Mouse (Mus musculus) adipocyte (in vitro differentiated cells): ENCODE data around the gene Ttc23.

Experiments
- DNase-seq: peaks from one replicate; pipeline ENCODE4 v3.0.0-alpha.2; 2016; ENCODE audit warnings: low spot score

Ttc23 gene

DNA sequence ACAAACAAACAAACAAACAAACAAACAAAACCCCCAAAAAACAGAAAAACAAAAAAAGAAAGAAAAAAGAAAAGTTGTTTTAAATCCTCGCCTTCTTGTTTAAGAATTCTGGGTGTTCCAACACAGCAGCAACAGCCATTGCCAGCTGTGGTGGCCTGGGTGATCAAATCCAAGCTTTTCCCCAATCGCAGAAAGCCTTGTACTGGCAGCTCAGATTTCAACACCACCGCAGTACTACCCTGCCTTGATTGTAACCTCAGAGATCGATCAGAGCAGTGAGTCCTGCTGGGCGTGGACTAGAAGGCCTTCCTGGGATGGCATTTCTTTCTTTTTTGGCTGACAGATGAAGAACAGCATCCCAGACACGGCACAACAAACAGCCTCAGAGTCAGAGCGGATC lies 48.7 kb downstream of the Ttc23 start:
- no peak for DNase-seq

DNA sequence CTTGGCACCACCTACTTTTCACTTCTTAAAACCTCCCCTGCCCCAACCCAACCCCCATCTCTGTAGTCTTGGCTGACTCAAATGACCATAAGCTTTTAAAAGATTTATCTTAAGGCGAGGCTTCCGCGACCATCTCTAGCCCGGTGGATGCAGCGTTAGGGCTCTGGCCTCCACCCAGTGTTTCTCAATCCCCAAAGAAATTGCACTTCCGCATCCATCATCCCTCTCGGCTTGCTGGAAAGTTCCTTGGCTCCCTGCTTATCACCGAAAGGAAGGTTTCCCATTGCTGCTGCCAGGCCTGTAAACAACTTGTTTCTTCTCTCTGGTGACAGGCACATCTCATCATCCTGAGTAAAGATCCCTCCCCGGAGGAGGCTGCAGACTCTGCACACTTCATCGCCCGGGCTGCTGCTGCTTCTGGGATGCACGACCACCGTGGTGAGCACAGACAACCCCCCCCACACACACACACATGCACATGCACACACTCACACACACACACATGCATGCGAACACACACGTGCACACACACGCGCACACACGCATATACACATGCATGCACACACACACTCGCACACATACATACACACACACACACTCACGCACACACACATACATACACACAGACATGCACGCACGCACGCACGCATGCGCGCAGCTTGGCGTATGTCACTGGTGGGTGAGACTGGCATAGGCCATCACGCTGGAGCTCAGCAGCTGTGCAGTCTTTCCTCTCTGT lies 50.9 kb downstream of the Ttc23 start:
- DNase-seq: no peak

DNA sequence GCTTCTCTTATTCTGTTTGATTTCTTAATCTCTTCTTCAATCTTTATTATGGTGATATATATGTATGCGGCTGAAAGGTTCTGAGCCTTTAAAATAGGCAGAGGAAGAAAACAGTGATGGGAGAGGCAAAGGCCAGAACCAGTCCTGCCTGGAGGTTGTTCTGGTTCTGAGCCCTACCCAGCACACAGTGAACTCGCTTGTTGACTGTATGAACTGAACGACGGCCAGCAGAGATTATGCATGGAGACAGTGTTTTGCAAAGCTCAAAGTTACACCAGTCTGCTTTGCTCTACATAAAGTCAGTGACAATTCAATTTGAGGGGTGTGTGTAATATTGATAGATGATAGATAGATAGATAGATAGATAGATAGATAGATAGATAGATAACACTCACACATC lies 52.1 kb downstream of the Ttc23 start:
- no peak for DNase-seq

DNA sequence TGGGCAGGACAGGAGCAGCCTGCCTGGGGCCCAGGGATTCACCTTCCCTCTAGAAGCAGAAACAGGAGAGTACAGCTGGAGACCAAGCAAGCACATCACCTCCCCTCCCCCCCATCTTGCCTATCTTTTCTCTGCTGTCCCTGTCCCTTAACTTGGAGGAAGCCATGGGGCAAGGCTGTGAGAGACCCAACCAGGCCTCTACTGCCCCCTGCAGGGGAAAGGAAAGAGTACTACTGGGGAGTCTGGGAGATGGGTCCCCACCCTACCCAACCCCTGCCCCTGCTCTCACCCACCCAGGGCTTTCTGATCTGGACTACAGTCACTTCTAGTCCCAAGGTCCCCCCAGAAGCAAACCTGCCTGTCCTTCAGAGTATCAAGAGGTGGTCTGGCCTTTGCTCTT lies 53.6 kb downstream of the Ttc23 start:
- DNase-seq: peak; percentile 28

DNA sequence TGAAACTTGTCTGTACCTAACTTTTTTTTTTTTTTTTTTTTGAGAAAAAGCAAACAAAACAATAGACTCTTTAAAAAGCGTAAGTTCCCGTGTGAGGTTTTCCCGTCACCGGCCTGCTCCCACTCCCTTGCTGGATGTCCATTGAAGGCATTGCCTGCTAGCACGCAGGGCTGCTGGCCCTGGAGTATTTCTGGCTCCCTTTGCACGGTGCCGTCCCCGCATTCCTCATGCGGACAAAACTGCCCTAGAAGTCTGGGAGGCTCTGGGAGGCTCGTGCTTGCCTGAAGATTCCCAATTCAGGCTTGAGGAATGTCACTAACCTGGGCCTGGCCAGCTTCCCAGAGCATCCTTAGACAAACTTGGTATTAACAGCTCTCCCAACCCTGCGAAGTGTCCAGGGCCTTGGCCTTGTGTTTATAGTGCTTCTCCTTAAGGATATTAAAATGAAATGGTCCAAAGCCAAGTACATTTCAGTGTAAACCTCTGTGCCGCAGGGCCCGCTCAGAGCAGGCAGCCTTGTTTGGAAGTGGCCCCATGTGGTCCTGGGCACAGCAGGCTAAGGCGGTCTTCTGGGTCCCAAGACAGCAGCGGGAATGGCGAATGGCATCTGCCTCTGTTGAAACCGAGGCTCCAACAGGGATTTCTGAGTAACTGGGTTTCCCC lies 54.2 kb downstream of the Ttc23 start:
- no peak for DNase-seq

DNA sequence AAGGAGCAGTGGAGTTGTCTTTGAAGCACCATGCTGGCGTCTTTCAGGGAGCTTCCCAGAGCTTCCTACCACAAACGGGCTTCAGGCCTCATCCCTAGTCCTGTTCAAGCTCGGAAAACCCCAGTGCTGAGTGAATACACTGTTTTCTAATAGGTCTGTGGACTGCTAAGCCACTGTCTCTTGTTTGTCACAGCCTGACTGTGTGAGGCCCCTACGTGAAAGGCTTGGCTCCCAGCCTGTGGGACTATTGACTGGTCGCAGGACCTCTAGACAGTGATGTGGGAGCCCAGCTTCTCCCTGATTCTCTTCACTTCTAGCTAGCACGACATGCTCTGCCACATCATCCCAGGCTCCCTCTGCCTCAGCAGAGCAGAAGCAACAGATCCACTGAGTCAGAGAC lies 61.0 kb downstream of the Ttc23 start:
- no peak for DNase-seq

DNA sequence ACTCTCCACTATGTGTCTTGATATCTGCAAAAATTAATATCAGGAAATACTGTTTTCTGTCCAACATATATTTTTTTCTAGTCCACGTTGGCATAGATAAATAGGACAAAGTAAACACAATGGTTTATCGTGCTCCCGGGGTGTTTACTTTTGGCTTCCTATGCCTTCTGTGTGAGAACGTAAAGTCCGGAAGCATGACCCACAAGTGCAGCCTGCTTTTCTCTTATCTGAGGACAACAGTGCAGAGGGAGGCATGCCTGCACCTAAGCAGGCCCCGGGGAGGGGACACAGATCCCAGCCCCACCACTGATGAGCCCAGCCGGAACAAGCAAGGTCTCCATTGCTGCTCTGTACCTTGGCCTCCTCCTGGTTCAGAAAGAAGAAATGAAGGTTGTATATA lies 63.0 kb downstream of the Ttc23 start:
- DNase-seq: no peak

DNA sequence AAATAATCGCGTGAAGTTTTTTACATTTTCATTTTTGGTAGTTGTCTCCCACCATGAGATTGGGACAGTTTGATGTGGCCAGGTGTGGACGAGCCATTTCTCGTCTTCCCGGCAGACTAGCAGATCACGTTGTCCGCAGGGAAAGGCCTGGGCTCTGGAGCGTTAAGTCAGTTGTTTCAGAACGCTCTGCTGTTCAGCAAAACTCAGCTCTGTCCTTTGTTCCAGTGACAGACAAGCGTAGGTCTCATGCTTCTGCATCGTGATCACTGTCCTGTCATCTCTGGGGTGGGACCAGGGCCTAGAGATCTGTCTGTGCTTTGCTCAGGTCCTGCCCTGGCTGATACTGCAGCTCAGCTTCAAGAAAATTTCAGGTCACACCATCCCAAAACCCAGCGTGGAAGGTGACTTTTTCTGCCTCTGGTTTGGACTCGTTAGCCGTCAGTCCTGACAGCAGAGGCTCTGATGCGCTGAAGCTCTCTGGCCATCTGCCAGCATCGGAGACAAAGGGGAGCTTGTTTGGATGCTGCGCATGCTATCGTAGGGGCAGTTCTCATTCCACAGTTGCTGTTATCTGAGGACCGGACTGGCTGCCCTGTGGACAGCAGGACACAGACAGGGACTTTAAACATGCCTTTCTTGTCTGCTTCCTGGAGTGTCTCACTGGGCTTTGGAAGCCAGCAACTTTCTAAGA lies 66.8 kb downstream of the Ttc23 start:
- no peak for DNase-seq

DNA sequence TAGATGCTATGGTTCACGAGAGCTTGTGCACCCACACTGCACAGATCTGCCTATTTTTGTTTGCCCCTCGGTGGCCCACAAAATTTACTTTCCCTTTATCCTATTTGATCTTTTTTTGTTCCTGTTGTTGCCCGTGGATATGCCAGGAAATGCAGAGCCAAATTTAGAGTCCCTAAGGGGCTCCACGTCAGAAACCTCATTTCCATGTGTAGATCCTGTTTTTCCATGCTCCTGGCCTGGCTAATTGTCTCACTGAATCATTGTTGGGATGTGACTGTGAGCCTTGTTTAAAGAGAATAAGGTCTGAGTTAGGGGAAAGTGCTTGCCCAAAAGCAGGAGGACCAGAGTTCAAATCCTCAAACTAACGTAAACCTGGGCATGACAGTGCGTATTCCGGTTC lies 68.0 kb downstream of the Ttc23 start:
- no peak for DNase-seq

DNA sequence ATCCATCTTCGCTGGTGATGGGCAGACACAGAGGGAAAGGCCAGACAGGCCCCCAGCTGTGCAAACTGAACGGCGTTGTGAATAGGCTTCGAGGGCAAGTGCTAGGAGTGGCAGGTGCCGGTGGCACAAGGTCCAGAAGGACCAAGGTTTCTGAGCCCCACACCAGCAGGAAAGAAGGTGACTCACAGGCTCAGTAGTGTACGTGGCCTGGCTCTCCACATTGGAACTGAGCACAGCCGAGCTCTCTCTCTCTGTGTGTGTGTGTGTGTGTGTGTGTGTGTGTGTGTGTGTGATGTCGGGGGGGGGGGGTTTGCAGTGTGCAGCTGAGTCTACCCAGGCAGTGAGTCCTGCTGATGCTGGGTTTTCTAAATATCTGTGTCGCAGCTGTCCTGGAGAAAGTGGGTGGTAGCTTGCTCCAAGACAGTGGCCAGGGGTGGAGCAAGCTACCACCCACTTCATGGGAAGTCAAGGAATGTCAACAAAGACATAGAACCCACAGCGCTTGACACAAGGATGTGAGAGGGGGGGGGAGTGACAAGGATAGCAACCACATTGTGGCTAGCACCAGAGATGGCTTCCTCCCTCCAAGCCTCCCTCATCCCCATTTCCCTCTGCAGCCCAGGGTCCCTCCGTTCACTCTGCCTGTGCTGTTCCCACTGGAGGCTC lies 69.1 kb downstream of the Ttc23 start:
- no peak for DNase-seq

DNA sequence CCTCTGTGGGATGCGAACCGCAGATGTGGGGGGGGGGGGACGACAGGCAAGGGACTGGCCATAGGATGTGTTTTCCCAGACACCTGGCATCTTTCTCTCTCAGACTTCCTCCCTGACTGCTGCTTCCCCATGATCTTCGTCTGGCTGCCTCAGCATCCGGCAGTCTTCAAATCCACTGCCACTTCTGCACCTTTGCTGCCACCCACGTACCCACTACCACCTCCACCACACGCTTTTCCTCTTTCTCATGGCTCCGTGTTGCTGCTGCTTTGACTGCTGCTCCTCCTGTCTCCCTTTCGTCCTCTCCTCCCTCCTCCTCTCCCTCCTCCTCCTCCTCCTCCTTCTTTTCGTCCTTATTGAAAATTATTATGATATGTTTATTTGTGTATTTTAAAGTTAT lies 69.7 kb downstream of the Ttc23 start:
- no peak for DNase-seq

DNA sequence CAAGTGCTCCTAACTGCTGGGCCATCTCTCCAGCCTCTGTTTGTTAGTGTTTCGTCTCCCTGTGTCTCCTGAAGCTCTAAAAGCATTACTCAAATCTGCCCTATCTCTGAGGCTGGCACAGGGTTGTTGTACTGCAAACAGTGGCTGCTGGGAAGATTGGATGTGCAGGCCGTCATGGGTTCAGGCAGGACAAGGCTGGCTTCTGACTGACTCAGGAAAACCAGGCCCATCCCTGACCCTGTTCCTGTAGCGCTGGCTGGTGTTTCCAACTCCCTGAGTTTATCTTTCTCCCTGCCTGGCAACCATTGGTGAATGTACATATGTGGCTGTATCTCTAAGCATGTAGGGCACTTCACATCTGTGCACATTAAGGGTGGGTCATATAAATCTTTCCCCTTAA lies 70.3 kb downstream of the Ttc23 start:
- no peak for DNase-seq

DNA sequence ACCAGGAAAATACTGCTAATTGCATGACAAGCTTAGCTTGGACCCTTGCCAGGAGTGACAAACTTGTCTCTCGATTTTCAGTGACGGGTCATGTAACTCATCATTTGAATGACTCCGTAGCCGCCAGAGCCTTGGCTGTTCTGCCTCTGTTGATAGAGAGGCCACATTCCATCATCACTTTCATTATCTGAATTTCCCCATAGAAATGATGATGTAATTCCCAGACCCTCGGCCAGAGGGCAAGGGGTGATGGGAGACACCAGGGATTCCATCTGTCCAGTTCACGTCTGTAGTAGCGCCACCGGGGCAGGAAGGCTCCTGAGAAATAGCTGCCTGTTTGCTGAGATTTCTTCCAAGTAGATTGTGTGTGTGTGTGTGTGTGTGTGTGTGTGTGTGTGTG lies 71.6 kb downstream of the Ttc23 start:
- no peak for DNase-seq

DNA sequence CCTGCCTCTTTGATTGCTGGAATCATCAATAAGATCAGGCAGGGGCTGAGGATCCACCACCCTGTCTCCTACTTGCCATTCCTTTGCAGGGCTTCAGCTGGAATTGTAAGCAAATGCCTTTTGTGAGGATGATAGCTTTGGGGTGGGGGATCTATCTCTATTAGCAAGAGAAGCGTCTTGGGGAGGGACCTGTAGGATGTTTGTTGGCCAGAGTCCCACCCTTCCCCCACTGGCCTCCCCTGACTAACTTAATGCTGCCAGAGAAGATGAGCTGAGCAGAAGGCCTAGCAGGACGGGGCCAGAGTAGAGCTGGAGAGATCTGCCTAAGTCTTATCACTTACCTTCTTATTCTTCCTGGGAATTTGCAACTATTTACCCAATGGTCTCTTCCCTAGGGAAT lies 75.0 kb downstream of the Ttc23 start:
- no peak for DNase-seq

DNA sequence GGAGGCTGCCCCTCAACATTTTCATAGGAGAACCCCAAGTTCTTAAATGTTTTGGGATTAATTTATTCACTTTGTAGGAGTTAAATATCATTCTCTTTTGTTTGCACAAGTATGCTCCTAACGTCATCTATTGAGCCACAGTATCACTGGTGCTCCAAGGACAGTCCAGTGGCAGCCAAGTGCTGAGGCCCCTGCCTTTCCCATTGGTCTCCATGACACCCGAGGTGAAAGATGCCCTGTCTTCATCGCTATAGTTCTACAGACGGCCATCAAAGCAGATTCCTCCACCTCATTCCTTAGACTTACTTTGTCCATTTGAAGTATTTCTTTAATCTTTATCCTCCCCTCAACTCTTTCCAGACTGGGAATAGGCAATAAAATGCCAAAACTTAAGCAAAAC lies 77.3 kb downstream of the Ttc23 start:
- no peak for DNase-seq

DNA sequence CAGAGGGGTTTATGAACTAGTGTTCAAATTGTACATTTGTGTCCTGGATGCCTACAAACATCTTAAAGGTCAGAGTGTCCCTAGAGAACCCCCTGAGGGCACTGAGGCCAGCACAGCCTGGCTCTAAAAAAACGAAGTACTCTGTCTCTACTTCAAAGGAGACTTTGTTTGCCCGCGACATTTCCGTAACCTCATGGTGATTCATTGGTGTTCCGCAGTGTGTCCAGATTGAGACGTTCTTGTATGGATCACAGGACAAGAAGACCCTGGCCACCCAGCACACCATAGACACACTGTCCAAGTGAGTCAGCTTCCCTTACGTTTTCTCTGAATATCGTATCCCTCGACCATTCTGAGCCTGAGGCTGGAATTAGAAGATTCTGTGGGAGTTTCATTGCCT lies 77.8 kb downstream of the Ttc23 start:
- DNase-seq: no peak

DNA sequence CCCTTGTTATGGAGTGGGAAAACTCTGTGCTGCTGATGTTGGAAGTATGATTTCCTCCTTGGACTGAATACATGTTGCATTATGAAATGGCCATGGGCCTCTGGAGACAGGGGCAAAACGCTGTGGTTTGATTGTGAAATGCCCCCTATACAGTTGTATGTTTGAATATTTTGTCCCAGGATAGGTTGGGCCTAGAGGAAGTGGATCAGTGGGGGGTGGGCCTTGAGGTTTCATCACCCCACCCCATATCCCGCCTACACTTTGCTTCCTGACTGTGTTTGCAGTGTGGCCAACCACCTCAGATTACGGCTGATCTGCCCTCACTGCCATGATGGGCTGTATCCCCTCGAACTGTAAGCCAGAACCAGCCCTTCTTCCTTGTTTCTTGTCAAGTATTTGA lies 81.0 kb downstream of the Ttc23 start:
- no peak for DNase-seq

DNA sequence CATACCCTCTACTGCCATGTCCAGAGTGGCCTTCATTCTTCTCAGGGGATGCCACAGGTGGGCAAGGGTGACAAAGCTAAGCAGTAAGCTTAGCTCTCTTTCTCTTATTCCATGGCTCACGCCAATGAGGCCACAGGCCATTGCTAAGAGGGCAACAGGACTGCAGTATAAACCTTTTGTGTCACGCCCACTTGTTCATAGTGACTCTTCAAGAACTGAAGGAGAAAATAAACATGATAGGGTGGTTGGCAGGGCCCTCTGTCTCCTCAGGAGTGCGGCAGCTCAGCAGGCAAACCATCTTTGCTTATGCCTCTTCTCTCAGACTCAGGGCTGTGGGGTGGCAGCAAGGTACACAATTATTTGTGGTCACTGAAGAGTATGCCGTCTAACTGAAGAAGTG lies 81.6 kb downstream of the Ttc23 start:
- no peak for DNase-seq

DNA sequence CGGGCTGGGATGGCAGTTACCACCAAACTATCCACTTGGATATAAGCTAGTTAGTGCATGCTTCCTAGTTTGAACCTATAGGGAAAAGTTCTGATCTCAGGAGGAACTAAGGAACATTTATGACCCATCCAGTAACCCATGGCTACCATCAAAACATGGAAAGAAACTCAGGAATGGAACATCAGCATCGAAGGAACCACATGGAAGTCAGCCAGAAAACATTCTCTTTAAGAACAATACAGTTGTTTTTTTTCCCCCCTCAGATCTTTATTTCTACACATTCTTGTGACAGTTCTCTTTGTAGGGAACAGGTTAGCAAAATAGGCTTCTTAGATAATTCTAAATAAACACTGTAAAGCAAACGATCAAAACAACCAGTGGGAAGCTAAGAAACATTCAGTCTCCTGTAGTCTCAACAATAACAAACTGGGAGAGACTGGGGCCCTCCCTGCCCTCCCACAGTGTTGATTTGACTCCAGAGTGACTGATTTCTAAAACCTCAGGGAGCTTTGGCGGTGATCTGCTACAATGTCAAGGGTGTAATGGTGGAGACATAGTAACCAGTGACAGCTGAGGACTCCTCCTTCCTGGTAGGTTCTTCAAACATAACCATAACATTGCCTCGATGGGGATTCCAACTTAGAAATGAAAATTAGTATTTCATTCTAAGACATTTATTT lies 83.4 kb downstream of the Ttc23 start:
- DNase-seq: peak; percentile 21

DNA sequence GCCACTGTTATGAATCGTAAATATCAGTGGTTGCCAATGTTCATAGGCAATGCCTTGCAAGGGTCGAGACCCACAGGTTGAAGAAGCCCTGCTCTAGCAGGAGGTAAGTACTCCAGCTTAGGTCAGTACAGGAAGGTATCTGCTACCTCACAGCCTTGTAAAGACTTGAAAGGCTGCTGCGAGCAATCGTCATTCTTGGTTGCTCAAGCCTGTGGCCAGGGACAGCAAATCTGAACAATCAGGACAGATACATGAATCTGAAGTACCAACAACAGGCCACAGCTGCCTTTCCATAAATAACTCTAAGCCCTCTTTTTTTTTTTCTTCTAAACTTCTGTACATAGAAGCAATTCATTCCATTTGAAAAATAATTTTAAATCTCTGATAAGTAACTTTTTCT lies 85.1 kb downstream of the Ttc23 start:
- no peak for DNase-seq

DNA sequence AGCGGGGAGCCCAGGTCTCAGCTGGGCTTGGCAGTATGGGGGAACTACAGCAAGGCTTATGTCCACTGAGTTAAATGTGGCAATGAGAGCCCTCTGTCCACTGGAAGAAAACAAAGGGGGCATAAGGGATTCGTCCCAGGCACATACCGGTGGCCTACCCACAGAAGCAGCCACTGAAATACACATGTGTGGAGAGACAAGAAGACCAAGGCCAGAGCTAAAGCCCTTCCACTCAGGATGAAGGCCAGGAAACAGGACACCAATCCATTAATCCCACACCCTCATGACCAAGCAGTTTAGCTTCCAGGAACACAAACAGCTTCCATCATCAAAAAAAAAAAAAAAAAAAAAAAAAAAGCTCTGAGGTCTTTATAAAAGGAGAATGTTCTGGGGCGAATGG lies 93.2 kb downstream of the Ttc23 start:
- peak; percentile 14 for DNase-seq

DNA sequence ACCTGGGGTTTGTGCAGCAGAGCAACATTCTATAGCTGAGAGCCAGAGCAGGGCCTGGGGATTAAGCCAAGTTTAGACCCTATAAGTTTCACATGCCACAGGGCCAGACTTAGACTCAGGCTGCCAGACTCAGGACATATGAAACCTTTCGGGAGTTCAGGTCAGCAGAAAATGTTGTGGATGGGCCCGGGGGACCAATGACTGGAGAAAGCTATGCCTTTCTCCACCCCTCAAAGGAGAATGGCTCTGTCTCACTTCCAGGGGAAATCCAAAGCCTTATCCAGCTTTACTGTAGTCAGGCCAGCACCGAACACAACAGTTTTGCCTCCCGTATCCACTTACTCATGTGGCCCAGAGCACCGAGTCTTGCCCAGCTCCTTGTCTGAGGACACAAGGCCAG lies 93.6 kb downstream of the Ttc23 start:
- peak; percentile 34 for DNase-seq
